Mouse (Mus musculus) bone marrow macrophage, adult 2 months (primary cell): ENCODE measurements around the gene Il21.

Experiments
- CTCF ChIP-seq: IDR thresholded peaks from 2 replicates; pipeline ENCODE4 v1.5.1; 2012; ENCODE audit warnings: low read depth, mild to moderate bottlenecking, low read length, moderate library complexity
- POLR2A ChIP-seq: IDR thresholded peaks from 2 replicates; pipeline ENCODE4 v1.6.1; 2012; ENCODE audit warnings: mild to moderate bottlenecking, low read depth, low read length, borderline replicate concordance

- TF ChIP-seq CTCF (no peak), POLR2A (no peak)
Measured at GRCm38 (mm10) chr3:37179472-37179871, 53.0 kb downstream of the Il21 start.
